Mouse (Mus musculus) hindbrain, embryonic 11.5 days (tissue): Measurements from ENCODE around the gene Myh7. TPM values are rescaled to one million over a fixed set of nuclear protein-coding genes. Genes with fewer than 3 reads are reported as not detected.
"Not testable (repeated sequence)": the region's sequence is repeated elsewhere in the genome, so short reads cannot be mapped to it uniquely, and the experiment has no call there.

Experiments used
- ATAC-seq: fragments of 200-750 bp; cut with Nextera tagmentation; 2 replicates; pipeline ENCODE4 v1.8.0; 2017; ENCODE audit warnings: mild to moderate bottlenecking, moderate TSS enrichment, moderate library complexity; ENCODE audit not compliant: low FRiP score
- DNase-seq: peaks from one replicate; pipeline ENCODE4 v3.0.0-alpha.2; 2015; ENCODE audit warnings: low spot score
- H3K27ac ChIP-seq: fragments of 300-500 bp; sonication (generic); 2 replicates; pipeline ENCODE4 v1.5.1; 2014; ENCODE audit warnings: mild to moderate bottlenecking, low read depth, low read length
- H3K27me3 ChIP-seq: fragments of 300-500 bp; sonication (generic); 2 replicates; pipeline ENCODE4 v1.6.1; 2014; ENCODE audit warnings: mild to moderate bottlenecking, low read length, moderate library complexity, mixed read lengths; ENCODE audit not compliant: control insufficient read depth, insufficient read depth
- H3K36me3 ChIP-seq: fragments of 300-500 bp; sonication (generic); 2 replicates; pipeline ENCODE4 v1.6.1; 2014; ENCODE audit warnings: mild to moderate bottlenecking, low read length, moderate library complexity, mixed read lengths; ENCODE audit not compliant: control insufficient read depth, insufficient read depth
- H3K4me1 ChIP-seq: fragments of 300-500 bp; sonication (generic); replicated peaks from 2 replicates; pipeline ENCODE4 v1.6.1; 2014; ENCODE audit warnings: low read length, mixed read lengths; ENCODE audit not compliant: control insufficient read depth, insufficient read depth
- H3K4me2 ChIP-seq: fragments of 300-500 bp; sonication (generic); replicated peaks from 2 replicates; pipeline ENCODE4 v1.6.1; 2014; ENCODE audit warnings: mild to moderate bottlenecking, low read depth, low read length
- H3K4me3 ChIP-seq: fragments of 300-500 bp; sonication (generic); 2 replicates; pipeline ENCODE4 v1.5.1; 2014; ENCODE audit warnings: low read depth, low read length
- H3K9ac ChIP-seq: fragments of 300-500 bp; sonication (generic); 2 replicates; pipeline ENCODE4 v1.6.1; 2014; ENCODE audit warnings: low read depth, low read length
- H3K9me3 ChIP-seq: fragments of 300-500 bp; sonication (generic); 2 replicates; pipeline ENCODE4 v1.6.1; 2016; ENCODE audit warnings: low read length; ENCODE audit not compliant: control insufficient read depth
- WGBS: fragments of 180-500 bp; shearing (Covaris S2); extraction: QIAGEN DNeasy Blood & Tissue Kit; methylation state at CpG from one replicate; pipeline ENCODE4 v1.1.7; 2014; 5-methylcytosine and 5-hydroxymethylcytosine counted together
- polyA plus RNA-seq: library from polyadenylated mRNA; unstranded; fragments of >200 nt; fragmentation: Nextera tagmentation; extraction: Ambion mirVana; gene quantifications from 2 replicates; pipeline ENCODE4 v1.2.1, GENCODE M21; 2014

Gene Myh7
- polyA plus RNA-seq, 1 experiment from 2014 or later = 1.8 TPM

GRCm38 (mm10) chr14:54967874-54968273 is 26.6 kb downstream of the Myh7 start:
- no peak overlapping the region for H3K4me2 ChIP-seq
- DNase-seq = no peak
- H3K27me3 ChIP-seq = no peaks in the 10 kb centered on the region
- 80% methylated on average over 3 of the region's 3 CpGs for whole genome bisulfite sequencing
- no peak overlapping the region for H3K4me3 ChIP-seq
- no peak for ATAC-seq
- H3K36me3 ChIP-seq = no peaks in the 10 kb centered on the region
- no peaks in the 10 kb centered on the region for H3K9me3 ChIP-seq
- H3K27ac ChIP-seq = no peak overlapping the region
- H3K4me1 ChIP-seq = no peaks in the 10 kb centered on the region
- no peak overlapping the region for H3K9ac ChIP-seq

- Histone ChIP-seq H3K9me3 (no peaks in the 10 kb centered on the region), H3K36me3 (no peaks in the 10 kb centered on the region), H3K4me3 (no peak within 1 kb of the TSS), H3K27ac (no peak within 1 kb of the TSS), H3K4me2 (no peak within 1 kb of the TSS), H3K27me3 (no peaks in the 10 kb centered on the region), H3K4me1 (no peaks in the 10 kb centered on the region), H3K9ac (no peak within 1 kb of the TSS)
- ATAC-seq (no peak), DNase-seq (no peak)
- 74% methylated on average over 7 of the region's 7 CpGs for WGBS
Observed at GRCm38 (mm10) chr14:54966320-54966977, 28.0 kb downstream of the Myh7 start, which contains the start of gene Myh6. Myh6 (minus strand) TSS chr14:54966927.

- 75% methylated on average over 6 of the region's 6 CpGs for WGBS
- DNase-seq (no peak), ATAC-seq (no peak)
- no peaks in the 10 kb centered on the region for H3K36me3 ChIP-seq
- no peak overlapping the region for H3K4me2 ChIP-seq
- H3K9me3 ChIP-seq = no peaks in the 10 kb centered on the region
- no peaks in the 10 kb centered on the region for H3K4me1 ChIP-seq
- no peak overlapping the region for H3K27ac ChIP-seq
- no peak overlapping the region for H3K4me3 ChIP-seq
- no peak overlapping the region for H3K9ac ChIP-seq
- H3K27me3 ChIP-seq = no peaks in the 10 kb centered on the region
Observed at GRCm38 (mm10) chr14:54965631-54966030, 28.8 kb downstream of the Myh7 start.

GRCm38 (mm10) chr14:54965044-54965443 is 29.4 kb downstream of the Myh7 start:
- no peaks in the 10 kb centered on the region for H3K27me3 ChIP-seq
- DNase-seq (no peak), ATAC-seq (no peak)
- H3K9me3 ChIP-seq = no peaks in the 10 kb centered on the region
- no peak overlapping the region for H3K9ac ChIP-seq
- H3K4me1 ChIP-seq = no peaks in the 10 kb centered on the region
- WGBS = 77% methylated on average over 15 of the region's 15 CpGs
- no peak overlapping the region for H3K4me2 ChIP-seq
- no peak overlapping the region for H3K4me3 ChIP-seq
- no peaks in the 10 kb centered on the region for H3K36me3 ChIP-seq
- H3K27ac ChIP-seq = no peak overlapping the region

GRCm38 (mm10) chr14:54963727-54964126 is 30.7 kb downstream of the Myh7 start:
- 92% methylated on average over 11 of the region's 11 CpGs for WGBS
- Histone ChIP-seq H3K4me3 (no peak overlapping the region), H3K9ac (no peak overlapping the region), H3K9me3 (no peaks in the 10 kb centered on the region), H3K4me1 (no peaks in the 10 kb centered on the region), H3K4me2 (no peak overlapping the region), H3K27ac (no peak overlapping the region), H3K36me3 (no peaks in the 10 kb centered on the region), H3K27me3 (no peaks in the 10 kb centered on the region)
- ATAC-seq = no peak
- no peak for DNase-seq

GRCm38 (mm10) chr14:54962714-54963113 is 31.7 kb downstream of the Myh7 start:
- DNase-seq (no peak), ATAC-seq (no peak)
- WGBS = 87% methylated on average over 7 of the region's 7 CpGs
- H3K4me2 ChIP-seq = no peak overlapping the region
- no peak overlapping the region for H3K4me3 ChIP-seq
- H3K4me1 ChIP-seq = no peaks in the 10 kb centered on the region
- no peaks in the 10 kb centered on the region for H3K27me3 ChIP-seq
- no peaks in the 10 kb centered on the region for H3K9me3 ChIP-seq
- H3K9ac ChIP-seq = no peak overlapping the region
- H3K36me3 ChIP-seq = no peaks in the 10 kb centered on the region
- H3K27ac ChIP-seq = no peak overlapping the region

- Histone ChIP-seq H3K36me3 (no peaks in the 10 kb centered on the region), H3K9ac (no peak overlapping the region), H3K4me2 (no peak overlapping the region), H3K9me3 (no peaks in the 10 kb centered on the region), H3K27me3 (no peaks in the 10 kb centered on the region), H3K4me3 (no peak overlapping the region), H3K4me1 (no peaks in the 10 kb centered on the region), H3K27ac (no peak overlapping the region)
- 80% methylated on average over 5 of the region's 5 CpGs for WGBS
- DNase-seq = no peak
- no peak for ATAC-seq
Observed at GRCm38 (mm10) chr14:54961487-54961886, 32.9 kb downstream of the Myh7 start.

GRCm38 (mm10) chr14:54960769-54961168 is 33.7 kb downstream of the Myh7 start:
- DNase-seq (no peak), ATAC-seq (no peak)
- Histone ChIP-seq H3K9ac (no peak overlapping the region), H3K27me3 (no peaks in the 10 kb centered on the region), H3K4me2 (no peak overlapping the region), H3K36me3 (no peaks in the 10 kb centered on the region), H3K4me3 (no peak overlapping the region), H3K27ac (no peak overlapping the region), H3K9me3 (no peaks in the 10 kb centered on the region), H3K4me1 (no peaks in the 10 kb centered on the region)
- WGBS = 76% methylated on average over 10 of the region's 10 CpGs

- H3K36me3 ChIP-seq, H3K4me3 ChIP-seq, H3K9me3 ChIP-seq, H3K27me3 ChIP-seq, H3K4me2 ChIP-seq, H3K4me1 ChIP-seq, ATAC-seq, DNase-seq, H3K27ac ChIP-seq, H3K9ac ChIP-seq: not testable (repeated sequence)
- 97% methylated on average over 12 of the region's 12 CpGs for WGBS
Observed at GRCm38 (mm10) chr14:54959853-54960613, 34.4 kb downstream of the Myh7 start.
